Mouse (Mus musculus) thymus, adult 2 months (tissue): ENCODE measurements around the gene Klf6. TPM values are rescaled to one million over a fixed set of nuclear protein-coding genes. Genes with fewer than 3 reads are reported as not detected.

Experiments used
- DNase-seq: peaks from one replicate; pipeline ENCODE4 v3.0.0; 2021
- H3K27ac ChIP-seq: fragments of 200-500 bp; 2 replicates; pipeline ENCODE4 v1.5.1; 2012; ENCODE audit warnings: low read length, control low read depth; ENCODE audit not compliant: control insufficient read depth, insufficient read depth
- H3K27me3 ChIP-seq: fragments of 200-500 bp; 2 replicates; pipeline ENCODE4 v1.6.1; 2012; ENCODE audit warnings: mild to moderate bottlenecking, low read length, moderate library complexity, mixed read lengths; ENCODE audit not compliant: control insufficient read depth, insufficient read depth
- H3K36me3 ChIP-seq: fragments of 200-500 bp; 2 replicates; pipeline ENCODE4 v1.6.1; 2012; ENCODE audit warnings: mild to moderate bottlenecking, low read length, moderate library complexity; ENCODE audit not compliant: control insufficient read depth, insufficient read depth
- H3K4me1 ChIP-seq: fragments of 200-500 bp; replicated peaks from 2 replicates; pipeline ENCODE4 v1.6.1; 2012; ENCODE audit warnings: low read length; ENCODE audit not compliant: control insufficient read depth, insufficient read depth
- H3K4me3 ChIP-seq: fragments of 200-500 bp; 2 replicates; pipeline ENCODE4 v1.5.1; 2012; ENCODE audit warnings: mild to moderate bottlenecking, low read length, control low read depth, moderate library complexity; ENCODE audit not compliant: control insufficient read depth, insufficient read depth
- CTCF ChIP-seq: fragments of 200-500 bp; IDR thresholded peaks from 2 replicates; pipeline ENCODE4 v1.5.1; 2012; ENCODE audit warnings: mild to moderate bottlenecking, control low read depth, low read length, moderate library complexity, borderline replicate concordance; ENCODE audit not compliant: control insufficient read depth, poor library complexity, insufficient read depth; ENCODE audit errors: extremely low read depth
- POLR2A ChIP-seq: fragments of 200-500 bp; IDR thresholded peaks from 2 replicates; pipeline ENCODE4 v1.6.1; 2012; ENCODE audit warnings: mild to moderate bottlenecking, low read length, control low read depth, moderate library complexity; ENCODE audit not compliant: control insufficient read depth, poor library complexity, insufficient read depth; ENCODE audit errors: extremely low read depth
- WGBS: fragments of 180-500 bp; shearing (Covaris S2); methylation state at CpG from one replicate; pipeline ENCODE4 v1.1.7; 2018; 5-methylcytosine and 5-hydroxymethylcytosine counted together
- polyA plus RNA-seq: library from polyadenylated mRNA; depleted of rRNA; stranded (reverse); fragments of >200 nt; gene quantifications from 2 replicates; pipeline ENCODE4 v1.2.3, GENCODE M21; 2012

Klf6 gene
- polyA plus RNA-seq, 1 experiment = 21.8 TPM

GRCm38 (mm10) chr13:5826170-5826827, 35.0 kb upstream of the Klf6 start:
- WGBS = 51% methylated on average over 9 of the region's 9 CpGs
- DNase-seq = no peak
- H3K36me3 ChIP-seq = no peaks in the 10 kb centered on the region
- no peak overlapping the region for H3K27ac ChIP-seq
- H3K27me3 ChIP-seq = no peaks in the 10 kb centered on the region
- TF ChIP-seq CTCF (no peak), POLR2A (no peak)
- no peaks in the 10 kb centered on the region for H3K4me1 ChIP-seq
- no peak overlapping the region for H3K4me3 ChIP-seq

DNA sequence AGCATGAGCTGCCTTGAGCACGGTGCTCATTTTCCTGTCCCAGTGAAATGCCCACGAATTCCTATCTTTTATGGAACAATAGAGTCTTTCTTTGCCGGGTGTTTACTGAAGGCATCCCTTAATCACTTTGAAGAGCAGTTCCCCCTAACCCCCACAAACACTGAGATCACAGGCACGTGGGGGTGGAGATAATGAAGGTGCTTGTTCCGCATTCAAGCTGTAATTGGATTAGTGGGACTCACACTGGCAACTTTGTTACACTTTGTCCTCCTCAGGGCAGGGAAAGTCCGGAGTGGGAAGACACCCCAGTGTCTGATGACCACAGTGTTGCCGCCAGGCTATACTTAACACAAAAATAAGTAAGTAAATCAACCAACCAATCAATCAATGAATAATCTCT, 29.3 kb upstream of the Klf6 start:
- WGBS = 89% methylated on average over 7 of the region's 7 CpGs

DNA sequence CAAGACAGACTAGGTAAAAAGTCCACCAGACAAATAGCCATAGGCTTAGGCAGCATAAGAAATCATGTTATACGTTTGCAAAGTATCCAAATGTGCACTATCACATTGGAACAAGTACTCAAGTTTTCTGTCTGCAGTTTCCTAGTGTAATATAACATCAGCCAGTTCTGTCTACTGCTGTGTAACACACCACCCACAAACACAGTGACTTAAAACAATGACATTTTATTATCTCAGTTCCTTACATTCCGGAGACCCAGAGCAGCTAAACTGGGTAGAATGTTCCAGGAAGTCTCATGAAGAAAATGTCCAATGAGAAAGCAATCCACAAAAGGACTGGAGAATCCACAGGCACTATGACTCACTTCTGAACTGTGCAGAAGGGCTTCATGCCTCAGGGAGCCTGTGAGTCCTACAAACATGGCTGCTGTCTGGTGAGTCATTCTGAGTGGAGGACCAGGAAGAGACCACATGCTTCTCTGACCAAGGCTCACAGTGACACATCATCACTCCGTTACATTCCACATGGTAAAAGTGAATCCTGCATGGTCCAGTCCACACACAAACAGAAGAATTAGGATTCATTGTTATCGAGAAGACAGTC, 24.0 kb upstream of the Klf6 start:
- H3K4me1 ChIP-seq = no peaks in the 10 kb centered on the region
- H3K36me3 ChIP-seq = no peaks in the 10 kb centered on the region
- H3K4me3 ChIP-seq = no peak overlapping the region
- no peaks in the 10 kb centered on the region for H3K27me3 ChIP-seq
- 97% methylated on average over 4 of the region's 4 CpGs for WGBS
- no peak for DNase-seq
- no peak overlapping the region for H3K27ac ChIP-seq
- TF ChIP-seq POLR2A = no peak
- no peak for TF ChIP-seq CTCF

More for the DNA sequence above, 29.3 kb upstream of the Klf6 start:
- no peak for TF ChIP-seq POLR2A
- no peak for TF ChIP-seq CTCF
- Histone ChIP-seq H3K36me3 (no peaks in the 10 kb centered on the region), H3K4me1 (no peaks in the 10 kb centered on the region), H3K27ac (no peak overlapping the region), H3K27me3 (no peaks in the 10 kb centered on the region), H3K4me3 (no peak overlapping the region)
- no peak for DNase-seq

DNA sequence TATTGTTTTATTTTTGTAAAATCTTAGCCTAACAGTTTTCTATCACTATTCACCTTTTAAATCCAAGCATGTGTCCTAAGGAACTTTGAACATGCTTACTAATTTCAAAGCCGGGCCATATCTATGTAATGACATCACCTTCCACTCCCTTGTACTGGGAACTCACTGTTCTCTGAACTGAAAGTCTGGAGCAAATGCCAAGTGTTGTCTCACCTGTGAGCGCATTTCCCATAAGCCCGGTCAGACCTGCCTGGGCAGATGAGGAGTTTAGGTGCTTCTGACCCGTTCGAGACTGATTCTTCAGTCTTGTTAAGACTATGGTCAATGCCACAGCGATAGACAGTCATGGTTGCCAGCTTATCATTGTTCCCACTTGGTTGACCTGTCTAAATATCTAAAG, 19.9 kb upstream of the Klf6 start:
- WGBS = 94% methylated on average over 6 of the region's 6 CpGs
- Histone ChIP-seq H3K27me3 (no peaks in the 10 kb centered on the region), H3K4me1 (peaks cover 5% of the 10 kb centered on the region), H3K27ac (no peak overlapping the region), H3K36me3 (no peaks in the 10 kb centered on the region), H3K4me3 (no peak overlapping the region)
- TF ChIP-seq CTCF = no peak
- no peak for TF ChIP-seq POLR2A
- no peak for DNase-seq

GRCm38 (mm10) chr13:5842911-5843310, 18.4 kb upstream of the Klf6 start:
- Histone ChIP-seq H3K36me3 (no peaks in the 10 kb centered on the region), H3K4me1 (peaks cover 7% of the 10 kb centered on the region), H3K4me3 (no peak overlapping the region), H3K27me3 (no peaks in the 10 kb centered on the region), H3K27ac (no peak overlapping the region)
- 56% methylated on average over 5 of the region's 5 CpGs for WGBS
- no peak for TF ChIP-seq CTCF
- TF ChIP-seq POLR2A = no peak
- no peak for DNase-seq

DNA sequence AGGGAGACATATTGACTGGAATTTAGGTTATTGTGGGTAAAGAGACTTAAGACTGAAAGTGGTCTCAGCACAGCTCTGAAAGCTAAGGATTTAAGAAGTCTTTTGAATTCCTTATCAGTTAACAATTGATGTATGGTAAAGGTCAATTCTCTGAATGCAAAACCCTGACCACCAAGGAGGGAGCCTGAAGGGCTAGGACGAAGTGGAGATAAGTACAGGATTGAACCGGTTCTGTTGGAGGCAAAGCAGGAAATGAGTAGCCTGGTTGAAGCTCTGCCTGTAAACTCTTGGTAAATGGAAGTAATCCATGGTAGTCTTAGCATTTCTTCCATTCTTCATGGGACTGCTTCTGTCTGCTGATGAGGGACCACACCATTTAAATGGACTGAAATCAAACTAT, 17.5 kb upstream of the Klf6 start:
- peaks cover 7% of the 10 kb centered on the region for H3K4me1 ChIP-seq
- no peak for DNase-seq
- WGBS = 81% methylated on average over 2 of the region's 2 CpGs

More for the DNA sequence above, 17.5 kb upstream of the Klf6 start:
- TF ChIP-seq POLR2A = no peak
- TF ChIP-seq CTCF = no peak
- H3K36me3 ChIP-seq = no peaks in the 10 kb centered on the region
- H3K4me3 ChIP-seq = no peak overlapping the region
- H3K27ac ChIP-seq = no peak overlapping the region
- H3K27me3 ChIP-seq = no peaks in the 10 kb centered on the region
